Mouse (Mus musculus): Measurements from ENCODE around the gene Rere. TPM values are rescaled to one million over a fixed set of nuclear protein-coding genes. Genes with fewer than 3 reads are reported as not detected.
A peak's percentile ranks its signal among the peaks of the same experiment; 100 is the strongest.

Rere gene
- polyA plus RNA-seq, 1 experiment from 2014 or later: 41.2 TPM

DNA sequence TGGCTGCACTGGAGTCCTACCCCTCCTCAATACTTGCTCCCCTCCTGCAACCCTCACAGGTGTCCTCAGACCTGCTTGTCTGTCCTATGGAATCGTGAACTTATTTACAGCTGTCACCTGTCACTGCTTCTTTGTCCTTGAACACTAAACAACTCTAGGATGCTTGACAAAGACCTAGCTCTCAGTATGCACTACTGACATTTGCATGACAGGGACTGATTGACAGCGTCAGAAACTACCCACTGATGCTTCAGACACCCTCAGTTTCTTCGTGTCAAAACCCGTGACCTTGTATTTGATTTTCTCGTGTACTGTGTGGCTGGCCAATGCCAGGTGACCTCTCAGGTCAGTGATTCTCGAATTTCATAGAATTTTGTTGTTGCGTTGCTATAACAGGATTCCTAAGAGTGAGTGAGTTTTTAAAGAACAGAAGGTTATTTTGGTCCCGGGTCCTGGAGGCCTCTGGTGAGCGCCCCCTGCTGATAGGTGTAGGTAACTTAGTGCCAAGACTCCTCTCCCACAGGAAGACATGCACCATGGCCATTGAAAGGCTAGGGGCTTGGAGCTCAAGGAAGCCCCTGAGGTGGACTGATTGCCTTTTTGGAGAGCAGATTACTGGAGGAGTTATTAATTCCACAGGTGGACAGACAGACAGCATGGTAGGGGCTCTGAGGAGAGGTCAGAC is 378.6 kb downstream of the Rere start:
- 76% methylated on average over 9 of the region's 9 CpGs for WGBS
- no peak for ATAC-seq (ENCODE audit: low read depth)
- Histone ChIP-seq H3K4me1 (replicated peaks) (peaks cover 26% of the 10 kb centered on the region), H3K27me3 (peaks cover 2% of the 10 kb centered on the region; the same call in 1 of the 2 replicates), H3K9me3 (0 out of 2 replicates have a peak, but pooled peaks cover 3% of the 10 kb centered on the region), H3K9ac (no peak overlapping the region), H3K4me3 (no peak overlapping the region), H3K4me2 (no peak overlapping the region), H3K36me3 (no peaks in the 10 kb centered on the region), H3K27ac (replicated peaks) (peak overlapping the region; percentile 74)

DNA sequence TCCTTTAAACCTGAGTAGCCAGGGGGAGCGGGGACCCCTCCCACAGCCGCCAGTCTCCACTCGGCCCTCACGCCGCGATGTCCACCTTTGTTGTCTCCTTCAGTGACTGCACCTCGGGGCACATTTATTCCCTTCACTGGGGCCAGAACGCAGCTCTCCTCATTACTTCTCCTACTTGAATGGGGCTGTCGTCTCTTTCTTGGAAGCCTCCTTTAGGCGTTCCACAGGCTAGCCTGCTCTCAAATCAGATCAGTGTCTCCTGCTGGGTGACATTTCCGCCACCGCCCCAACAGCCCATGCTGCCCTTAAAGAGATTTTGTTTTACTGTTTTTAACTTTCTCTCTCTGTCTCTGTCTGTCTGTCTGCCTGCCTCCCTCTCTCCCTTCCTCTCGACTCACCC is 380.4 kb downstream of the Rere start:
- H3K4me2 ChIP-seq: peak overlapping the region; percentile 54
- no peaks in the 10 kb centered on the region for H3K36me3 ChIP-seq
- peaks cover 22% of the 10 kb centered on the region for H3K4me1 ChIP-seq (replicated peaks)
- H3K27ac ChIP-seq (replicated peaks): peak overlapping the region; percentile 74
- 0 out of 2 replicates have a peak, but pooled peaks cover under 1% of the 10 kb centered on the region for H3K9me3 ChIP-seq
- 3% methylated on average over 13 of the region's 13 CpGs for WGBS
- H3K9ac ChIP-seq: peak overlapping the region; percentile 54
- ATAC-seq (ENCODE audit: low read depth): 0 out of 2 replicates have a peak, but pooled peaks have one; percentile 33
- no peaks in the 10 kb centered on the region for H3K27me3 ChIP-seq
- peak overlapping the region; percentile 20; the same call in 1 of the 2 replicates for H3K4me3 ChIP-seq

DNA sequence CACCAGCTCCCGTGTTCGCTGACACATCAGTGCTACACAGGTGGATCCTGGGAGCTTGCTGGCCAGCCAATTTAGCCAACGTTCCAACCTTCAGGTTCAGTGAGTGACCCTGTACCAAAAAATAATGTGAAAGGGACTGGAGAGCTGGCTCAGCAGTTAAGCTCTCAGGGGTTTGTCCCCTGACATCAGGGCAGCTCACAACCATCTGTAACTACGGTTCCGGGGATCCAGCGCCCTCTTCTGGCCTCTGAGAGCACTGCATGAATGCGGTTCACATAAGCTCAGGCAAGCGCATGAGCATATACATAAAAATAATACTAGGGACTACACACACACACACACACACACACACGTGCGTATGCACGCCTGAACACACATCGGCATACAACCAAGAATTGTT is 381.7 kb downstream of the Rere start:
- no peaks in the 10 kb centered on the region for H3K27me3 ChIP-seq
- H3K4me2 ChIP-seq: no peak overlapping the region
- peak overlapping the region; percentile 74 for H3K27ac ChIP-seq (replicated peaks)
- no peak for ATAC-seq (ENCODE audit: low read depth)
- no peak overlapping the region for H3K9ac ChIP-seq
- no peak overlapping the region for H3K4me3 ChIP-seq
- no peaks in the 10 kb centered on the region for H3K36me3 ChIP-seq
- WGBS: 60% methylated on average over 12 of the region's 12 CpGs
- H3K4me1 ChIP-seq (replicated peaks): peaks cover 22% of the 10 kb centered on the region
- 0 out of 2 replicates have a peak, but pooled peaks cover 6% of the 10 kb centered on the region for H3K9me3 ChIP-seq

DNA sequence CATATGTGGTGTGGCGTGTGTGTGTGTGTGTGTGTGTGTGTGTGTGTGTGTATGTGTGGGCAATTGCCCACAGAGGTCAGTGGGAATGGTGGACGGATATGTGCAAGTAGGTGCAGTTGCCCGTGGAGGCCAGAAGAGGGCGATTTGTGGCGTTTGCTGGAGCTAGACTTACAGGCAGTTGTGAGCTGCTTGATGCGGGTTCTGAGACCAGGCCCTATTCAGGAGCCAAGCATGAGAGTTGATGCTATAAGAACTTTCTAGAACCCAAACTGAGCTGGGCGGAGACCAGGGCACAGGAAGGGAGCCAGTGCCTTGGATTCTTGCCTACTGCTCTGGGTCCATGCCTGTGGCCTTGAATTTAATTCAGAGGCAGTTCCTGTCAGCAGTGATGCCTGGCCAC is 383.3 kb downstream of the Rere start:
- H3K4me1 ChIP-seq (replicated peaks): peaks cover 22% of the 10 kb centered on the region
- no peak overlapping the region for H3K4me3 ChIP-seq
- H3K36me3 ChIP-seq: no peaks in the 10 kb centered on the region
- H3K4me2 ChIP-seq: no peak overlapping the region
- WGBS: 89% methylated on average over 7 of the region's 7 CpGs
- no peaks in the 10 kb centered on the region for H3K27me3 ChIP-seq
- no peak for ATAC-seq (ENCODE audit: low read depth)
- 0 out of 2 replicates have a peak, but pooled peaks cover 6% of the 10 kb centered on the region for H3K9me3 ChIP-seq
- no peak overlapping the region for H3K27ac ChIP-seq (replicated peaks)
- no peak overlapping the region for H3K9ac ChIP-seq

DNA sequence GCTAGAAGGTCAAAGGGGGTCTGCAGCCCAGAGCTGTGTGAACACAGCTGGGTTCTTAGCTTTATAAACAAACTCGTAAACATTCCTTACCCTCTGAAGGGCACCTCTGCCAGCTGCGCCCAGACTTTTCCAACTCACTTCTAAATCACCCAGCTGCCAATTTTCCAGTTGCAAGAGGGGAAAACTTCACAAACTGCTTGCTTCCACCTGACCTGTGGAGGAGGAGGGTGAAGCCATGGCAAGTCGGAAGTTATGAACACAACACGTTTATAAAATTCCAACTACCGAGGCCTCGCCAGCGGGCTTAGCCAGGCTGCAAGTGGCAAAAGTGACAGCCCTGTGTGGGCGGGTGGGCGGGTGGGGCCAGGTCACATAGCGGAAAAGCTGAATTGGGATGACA is 384.4 kb downstream of the Rere start:
- H3K4me2 ChIP-seq: no peak overlapping the region
- 0 out of 2 replicates have a peak, but pooled peaks cover 6% of the 10 kb centered on the region for H3K9me3 ChIP-seq
- no peaks in the 10 kb centered on the region for H3K36me3 ChIP-seq
- peaks cover 16% of the 10 kb centered on the region for H3K4me1 ChIP-seq (replicated peaks)
- no peak overlapping the region for H3K9ac ChIP-seq
- 85% methylated on average over 10 of the region's 10 CpGs for WGBS
- no peaks in the 10 kb centered on the region for H3K27me3 ChIP-seq
- H3K27ac ChIP-seq (replicated peaks): no peak overlapping the region
- no peak overlapping the region for H3K4me3 ChIP-seq
- ATAC-seq (ENCODE audit: low read depth): no peak

Other genes starting within 250 kb of the Rere start
- 0.56 and 0.70 TPM in 2 replicates for gene Gpr157, start 194.3 kb upstream of the Rere start, polyA plus RNA-seq (2015; fragmentation: Nextera tagmentation; extraction: Ambion mirVana)
- 2.5 and 2.7 TPM in 2 replicates for gene Slc2a5, start 162.4 kb upstream of the Rere start, polyA plus RNA-seq (2015; fragmentation: Nextera tagmentation; extraction: Ambion mirVana)
- gene Slc2a7, start 132.7 kb upstream of the Rere start, polyA plus RNA-seq (2015; fragmentation: Nextera tagmentation; extraction: Ambion mirVana): not detected in 2 replicates
- gene Car6, start 80.3 kb upstream of the Rere start, polyA plus RNA-seq (2015; fragmentation: Nextera tagmentation; extraction: Ambion mirVana): 0.44 TPM in 1 of 2 replicates, not detected in the other
- gene Eno1, start 44.9 kb upstream of the Rere start, polyA plus RNA-seq (2015; fragmentation: Nextera tagmentation; extraction: Ambion mirVana): 1,151 and 1,235 TPM in 2 replicates